Mouse (Mus musculus) midbrain, postnatal 0 days (tissue): Measurements from ENCODE around the gene Dcaf10. TPM values are rescaled to one million over a fixed set of nuclear protein-coding genes. Genes with fewer than 3 reads are reported as not detected.
A peak's percentile ranks its signal among the peaks of the same experiment; 100 is the strongest.
"Not testable (repeated sequence)": the region's sequence is repeated elsewhere in the genome, so short reads cannot be mapped to it uniquely, and the experiment has no call there.

ENCODE experiments used
- ATAC-seq: fragments of 200-750 bp; cut with Nextera tagmentation; 2 replicates; pipeline ENCODE4 v1.8.0; 2017; ENCODE audit warnings: moderate number of reproducible peaks, mild to moderate bottlenecking, moderate TSS enrichment, moderate library complexity; ENCODE audit not compliant: low FRiP score
- DNase-seq: peaks from one replicate; pipeline ENCODE4 v3.0.0-alpha.2; 2015; ENCODE audit warnings: low spot score
- H3K27ac ChIP-seq: fragments of 300-500 bp; sonication (generic); 2 replicates; pipeline ENCODE4 v1.5.1; 2014; ENCODE audit warnings: low read depth, mild to moderate bottlenecking, low read length, mixed read lengths
- H3K27me3 ChIP-seq: fragments of 300-500 bp; sonication (generic); 2 replicates; pipeline ENCODE4 v1.6.1; 2014; ENCODE audit warnings: low read length, control low read depth, mixed read lengths; ENCODE audit not compliant: insufficient read depth
- H3K36me3 ChIP-seq: fragments of 300-500 bp; sonication (generic); 2 replicates; pipeline ENCODE4 v1.6.1; 2014; ENCODE audit warnings: low read length, control low read depth, mixed read lengths; ENCODE audit not compliant: insufficient read depth
- H3K4me1 ChIP-seq: fragments of 300-500 bp; sonication (generic); 2 replicates; pipeline ENCODE4 v1.6.1; 2014; ENCODE audit warnings: mild to moderate bottlenecking, control low read depth, antibody characterized with exemption, low read length, mixed read lengths; ENCODE audit not compliant: insufficient read depth
- H3K4me2 ChIP-seq: fragments of 300-500 bp; sonication (generic); 2 replicates; pipeline ENCODE4 v1.6.1; 2014; ENCODE audit warnings: low read depth, mild to moderate bottlenecking, low read length, mixed read lengths; ENCODE audit not compliant: poor library complexity, severe bottlenecking
- H3K4me3 ChIP-seq: fragments of 300-500 bp; sonication (generic); 2 replicates; pipeline ENCODE4 v1.5.1; 2014; ENCODE audit warnings: low read depth, mild to moderate bottlenecking, low read length, moderate library complexity
- H3K9ac ChIP-seq: fragments of 300-500 bp; sonication (generic); replicated peaks from 2 replicates; pipeline ENCODE4 v1.6.1; 2014; ENCODE audit warnings: mild to moderate bottlenecking, low read length, moderate library complexity, mixed read lengths; ENCODE audit not compliant: poor library complexity, severe bottlenecking
- H3K9me3 ChIP-seq: fragments of 300-500 bp; sonication (generic); 2 replicates; pipeline ENCODE4 v1.6.1; 2016; ENCODE audit warnings: low read length, control low read depth
- CTCF ChIP-seq: IDR thresholded peaks from 2 replicates; pipeline ENCODE4 v1.5.1; 2016; ENCODE audit warnings: antibody characterized with exemption, mild to moderate bottlenecking
- WGBS: fragments of 180-500 bp; shearing (Covaris S2); extraction: QIAGEN DNeasy Blood & Tissue Kit; methylation state at CpG from one replicate; pipeline ENCODE4 v1.1.7; 2014; 5-methylcytosine and 5-hydroxymethylcytosine counted together
- polyA plus RNA-seq: library from polyadenylated mRNA; unstranded; fragments of >200 nt; fragmentation: Nextera tagmentation; extraction: Ambion mirVana; gene quantifications from 2 replicates; pipeline ENCODE4 v1.2.1, GENCODE M21; 2015
- total RNA-seq: library from RNA; depleted of rRNA; stranded (reverse); fragments of >200 nt; gene quantifications from 2 replicates; pipeline ENCODE4 v1.2.3, GENCODE M21; 2014

The Dcaf10 gene
- total and polyA plus RNA-seq, 2 experiments from 2014 or later: 10.1 to 62.5 TPM

DNA sequence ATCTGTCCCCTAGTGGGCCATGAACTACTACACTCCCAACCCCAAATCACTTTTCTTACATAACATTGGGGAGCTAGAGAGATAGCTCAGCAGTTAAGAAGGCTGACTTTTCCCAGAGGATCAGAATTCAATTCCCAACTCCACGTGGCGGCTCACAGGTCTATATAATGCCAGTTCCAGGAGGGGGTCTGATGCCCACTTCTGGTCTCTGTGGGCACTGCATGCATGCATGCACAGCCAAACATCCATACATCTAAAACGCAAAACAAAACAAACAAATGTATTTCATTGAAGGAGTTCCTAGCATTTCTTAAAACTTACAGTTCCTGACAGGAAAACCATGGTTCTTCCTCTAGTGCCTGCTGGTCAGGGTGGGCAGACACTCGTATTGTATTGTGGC is 50.2 kb downstream of the Dcaf10 start:
- H3K27me3 ChIP-seq: no peaks in the 10 kb centered on the region
- ATAC-seq: no peak
- no peak for DNase-seq
- no peaks in the 10 kb centered on the region for H3K9me3 ChIP-seq
- TF ChIP-seq CTCF: peak; percentile 39
- no peak overlapping the region for H3K4me3 ChIP-seq
- no peaks in the 10 kb centered on the region for H3K36me3 ChIP-seq
- no peak overlapping the region for H3K27ac ChIP-seq
- H3K9ac ChIP-seq: no peak overlapping the region
- no peak overlapping the region for H3K4me2 ChIP-seq
- WGBS: 72% methylated on average over 4 of the region's 4 CpGs
- no peaks in the 10 kb centered on the region for H3K4me1 ChIP-seq

DNA sequence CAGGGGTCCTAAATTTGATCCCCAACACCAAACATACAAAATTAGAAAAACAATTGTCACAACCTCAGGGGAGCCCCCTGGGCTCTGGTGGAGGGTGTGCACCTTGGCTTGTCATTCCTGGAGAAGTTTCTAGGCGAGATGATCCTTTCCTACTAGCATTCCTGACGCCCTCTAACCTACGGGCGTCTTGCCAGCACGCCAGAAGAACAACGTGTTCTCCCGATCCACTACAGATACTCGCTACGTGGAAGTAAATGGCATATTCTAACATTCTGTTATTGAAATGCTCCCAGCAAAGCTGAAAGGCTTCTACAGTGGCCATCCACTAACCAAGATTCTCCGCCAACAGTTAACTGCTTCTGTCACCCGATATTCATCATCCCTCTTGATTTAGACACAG is 50.7 kb downstream of the Dcaf10 start:
- Histone ChIP-seq H3K9me3 (no peaks in the 10 kb centered on the region), H3K27me3 (no peaks in the 10 kb centered on the region), H3K4me2 (no peak overlapping the region), H3K4me1 (no peaks in the 10 kb centered on the region), H3K36me3 (no peaks in the 10 kb centered on the region), H3K9ac (no peak overlapping the region), H3K27ac (no peak overlapping the region), H3K4me3 (no peak overlapping the region)
- ATAC-seq (no peak), DNase-seq (no peak)
- no peak for TF ChIP-seq CTCF
- WGBS: 77% methylated on average over 11 of the region's 11 CpGs

DNA sequence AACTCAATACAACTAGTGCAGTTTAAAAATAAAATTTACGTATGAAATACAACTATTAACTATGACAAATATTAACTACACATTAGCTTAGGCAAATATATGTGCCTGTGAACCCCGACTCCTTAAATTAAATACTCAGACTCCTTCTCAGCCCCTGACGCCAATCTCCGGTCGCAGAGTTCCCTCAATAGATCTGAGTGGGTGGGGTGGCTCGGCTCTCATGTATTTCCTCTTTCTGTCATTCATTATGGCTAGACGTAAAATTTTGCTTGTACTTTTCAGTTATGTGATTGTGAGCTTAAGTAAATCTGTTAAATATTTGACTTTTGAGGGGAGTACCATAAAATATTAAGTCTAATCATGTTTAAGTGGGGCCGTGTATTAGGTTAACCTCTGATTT is 51.1 kb downstream of the Dcaf10 start:
- Histone ChIP-seq H3K9ac (no peak overlapping the region), H3K27ac (no peak overlapping the region), H3K36me3 (no peaks in the 10 kb centered on the region; the same call in 1 of the 2 replicates), H3K4me1 (no peaks in the 10 kb centered on the region), H3K27me3 (no peaks in the 10 kb centered on the region), H3K4me2 (no peak overlapping the region), H3K9me3 (no peaks in the 10 kb centered on the region), H3K4me3 (no peak overlapping the region)
- no peak for ATAC-seq
- DNase-seq: no peak
- no peak for TF ChIP-seq CTCF
- WGBS: 85% methylated on average over 8 of the region's 8 CpGs

DNA sequence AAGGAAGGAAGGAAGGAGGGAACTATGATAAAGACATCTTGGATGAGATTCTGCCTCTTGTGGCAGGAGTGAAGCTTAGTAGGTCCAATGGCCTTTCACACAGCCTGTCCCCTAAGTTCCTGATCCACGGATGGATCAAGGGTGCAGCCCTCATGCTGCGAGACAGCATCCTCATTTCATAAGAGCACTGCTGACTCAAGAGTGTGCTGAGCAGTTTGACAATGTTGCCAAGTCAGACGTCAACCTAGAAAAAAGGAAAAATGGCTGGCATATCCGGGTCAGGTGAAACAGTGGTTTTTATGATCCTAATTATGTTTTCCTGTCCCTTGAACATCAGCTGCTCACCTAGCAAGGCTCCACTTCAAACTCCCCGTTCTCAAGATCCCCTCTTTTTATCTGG is 51.8 kb downstream of the Dcaf10 start:
- TF ChIP-seq CTCF: no peak

DNA sequence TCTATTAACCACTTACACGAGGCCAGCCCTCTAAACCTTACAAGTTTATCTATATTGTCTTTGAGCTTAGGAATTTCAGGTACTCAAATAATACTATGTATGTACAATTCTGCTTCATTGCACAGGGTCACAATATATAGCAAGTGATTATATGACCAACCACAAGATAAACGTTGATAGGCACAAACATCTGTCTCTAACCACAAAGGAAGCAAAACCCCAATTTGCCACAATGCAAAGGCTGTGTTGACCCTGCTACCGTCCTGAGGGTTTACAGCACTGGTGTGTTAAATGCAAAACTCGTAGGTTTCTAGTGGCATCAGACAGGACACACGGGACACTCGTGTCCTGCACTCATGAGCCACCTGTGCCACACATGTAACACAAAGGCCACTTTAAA is 54.3 kb downstream of the Dcaf10 start:
- H3K27me3 ChIP-seq, H3K9ac ChIP-seq, DNase-seq, H3K4me2 ChIP-seq, ATAC-seq, H3K9me3 ChIP-seq, H3K27ac ChIP-seq, H3K4me1 ChIP-seq, H3K4me3 ChIP-seq: not testable (repeated sequence)
- H3K36me3 ChIP-seq: peaks cover 14% of the 10 kb centered on the region
- 91% methylated on average over 6 of the region's 6 CpGs for WGBS

More for the DNA sequence above, 51.8 kb downstream of the Dcaf10 start:
- ATAC-seq (no peak), DNase-seq (no peak)
- no peaks in the 10 kb centered on the region for H3K27me3 ChIP-seq
- no peak overlapping the region for H3K4me3 ChIP-seq
- no peak overlapping the region for H3K4me2 ChIP-seq
- WGBS: 80% methylated on average over 5 of the region's 5 CpGs
- no peaks in the 10 kb centered on the region for H3K9me3 ChIP-seq
- no peak overlapping the region for H3K27ac ChIP-seq
- peaks cover 1% of the 10 kb centered on the region; the same call in 1 of the 2 replicates for H3K36me3 ChIP-seq
- no peak overlapping the region for H3K9ac ChIP-seq
- no peaks in the 10 kb centered on the region for H3K4me1 ChIP-seq

DNA sequence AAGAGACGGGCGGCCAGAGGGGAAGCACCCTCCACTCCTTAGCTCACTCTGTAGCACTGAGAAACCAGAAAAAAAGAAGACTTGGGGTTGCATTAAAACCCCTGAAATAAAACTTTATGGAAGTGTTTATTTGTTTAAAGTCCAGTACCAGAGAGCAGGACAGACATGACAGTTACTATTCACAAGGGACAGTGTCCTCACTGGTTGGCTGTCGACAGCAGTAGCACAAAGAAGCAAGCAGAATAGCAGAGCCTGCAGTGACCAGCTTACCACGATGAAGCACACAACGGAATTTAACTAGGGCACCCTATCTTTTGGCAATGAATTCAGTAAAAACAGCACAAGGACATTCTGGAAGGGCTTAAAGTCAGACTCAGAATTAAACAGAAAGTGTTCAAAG is 56.4 kb downstream of the Dcaf10 start:
- WGBS: 77% methylated on average over 5 of the region's 5 CpGs
- not testable (repeated sequence) for H3K27ac ChIP-seq, ATAC-seq, H3K27me3 ChIP-seq, H3K4me1 ChIP-seq, H3K4me2 ChIP-seq, H3K4me3 ChIP-seq, DNase-seq, H3K9me3 ChIP-seq, H3K9ac ChIP-seq
- H3K36me3 ChIP-seq: peaks cover 17% of the 10 kb centered on the region
